ENCODE assay signal across 12 mouse cellular contexts in the genomic region with DNA sequence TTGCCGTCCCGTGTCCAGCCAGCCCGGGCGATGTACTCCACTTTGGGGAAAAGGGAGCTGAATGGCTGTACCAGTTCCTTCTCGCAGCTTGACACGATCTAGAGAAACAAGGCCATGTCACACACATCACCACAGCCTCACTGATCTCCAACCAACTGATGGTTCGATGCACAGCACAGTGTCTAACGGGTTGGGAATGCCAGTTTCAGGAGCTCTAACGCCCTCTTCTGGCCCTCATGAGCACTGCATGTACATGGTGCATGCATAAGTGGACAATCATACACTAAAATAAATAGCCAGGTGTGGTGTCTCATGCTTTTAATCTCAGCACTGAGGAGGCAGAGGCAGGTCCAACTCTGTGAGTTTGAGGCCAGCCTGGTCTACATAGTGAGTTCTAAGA. TPM values are rescaled to one million over a fixed set of nuclear protein-coding genes. Genes with fewer than 3 reads are reported as not detected.
DNase-seq lines count a peak whose midpoint lies in the region; TF ChIP-seq lines count a peak whose summit lies in the region.
"Had no signal": no experiment of that assay in that cellular context is flagged by ENCODE, and none has a peak within 500 bp of the region (broad histone marks: within the 10 kb centered on the region; RNA-seq: fewer than 3 reads in every experiment).

No protein-coding gene starts in this region.

- peak; percentile 33; the same call in 1 of the 2 replicates for TF ChIP-seq CTCF in gastrocnemius, adult 2 months (IDR thresholded peaks at IDR 0.05)
- peak; percentile 40 for TF ChIP-seq CTCF in lung, adult 2 months (IDR thresholded peaks at IDR 0.05; ENCODE audit: insufficient read depth, low read length)
- peak; percentile 66 for TF ChIP-seq CTCF in ES-Bruce4 (IDR thresholded peaks at IDR 0.05; ENCODE audit: low read depth, low read length)

- H3K27ac ChIP-seq in gastrocnemius, adult 2 months = no peak overlapping the region
- H3K27ac ChIP-seq in ES-Bruce4 (ENCODE audit: insufficient read depth, low read length) = no peak overlapping the region
- H3K27ac ChIP-seq: heart, embryonic 13.5 days; macrophage had no signal

- H3K27me3 ChIP-seq in ES-Bruce4 (ENCODE audit: control insufficient read depth, insufficient read depth, low read length, poor library complexity, severe bottlenecking) = no peaks in the 10 kb centered on the region
- H3K27me3 ChIP-seq: heart, embryonic 13.5 days had no signal

- 85% methylated on average over 9 of the region's 9 CpGs for WGBS in lung, adult 2 months

- no peaks in the 10 kb centered on the region for H3K4me1 ChIP-seq in lung, adult 2 months (ENCODE audit: control insufficient read depth, insufficient read depth, low read length)
- no peaks in the 10 kb centered on the region for H3K4me1 ChIP-seq in ES-Bruce4 (ENCODE audit: control insufficient read depth, insufficient read depth, low read length)
- H3K4me1 ChIP-seq: heart, embryonic 13.5 days had no signal

- intact Hi-C loops in gastrocnemius, adult 2 months (cut with DNase I) = no loop called here
- intact Hi-C loops in gastrocnemius, postnatal 14 days (cut with DNase I; ENCODE audit: low total_unique reads) = loop anchor here (5.0 kb wide), 1 partner anchor 47 kb away; no protein-coding TSS in a partner anchor

- no peaks in the 10 kb centered on the region for H3K9me3 ChIP-seq in ES-Bruce4 (replicated peaks; ENCODE audit: control insufficient read depth, insufficient read depth, low read length, poor library complexity, severe bottlenecking)
- H3K9me3 ChIP-seq: heart, embryonic 13.5 days had no signal

- TF ChIP-seq EP300 in ES-Bruce4 (IDR thresholded peaks at IDR 0.05; ENCODE audit: insufficient read depth, low read depth, low read length) = no peak

- no peak for DNase-seq in gastrocnemius, adult 2 months
- no peak for DNase-seq in gastrocnemius, postnatal 14 days
- no peak for DNase-seq in lung, adult 2 months
- DNase-seq in lung, postnatal 4 days = no peak
- peak; percentile 53 for DNase-seq in naive thymus-derived CD4-positive, alpha-beta T cell, adult 2 months (ENCODE audit: low read depth)
- no peak for DNase-seq in cerebellum, postnatal 4 days (ENCODE audit: low spot score in 2 of 2)
- no peak for DNase-seq in ovary, postnatal 14 days (ENCODE audit: low spot score)
- DNase-seq: embryo, embryonic 11 days; right cerebral cortex, postnatal 25 days had no signal

- H3K4me3 ChIP-seq in gastrocnemius, adult 2 months = no peak overlapping the region
- no peak overlapping the region for H3K4me3 ChIP-seq in lung, adult 2 months (replicated peaks; ENCODE audit: extremely low read depth, low read depth, low read length)
- no peak overlapping the region for H3K4me3 ChIP-seq in ES-Bruce4 (ENCODE audit: low read depth, low read length)
- H3K4me3 ChIP-seq: heart, embryonic 13.5 days had no signal

- 0 out of 2 replicates have a peak, but pooled peaks cover 8% of the 10 kb centered on the region for H3K36me3 ChIP-seq in ES-Bruce4 (ENCODE audit: control insufficient read depth, insufficient read depth, low read length, poor library complexity, severe bottlenecking)

- TF ChIP-seq POLR2A in lung, adult 2 months (IDR thresholded peaks at IDR 0.05; ENCODE audit: borderline replicate concordance, extremely low read depth, low read depth, low read length) = no peak
- TF ChIP-seq POLR2A in ES-Bruce4 (IDR thresholded peaks at IDR 0.05; ENCODE audit: insufficient read depth, low read length) = no peak

- no peak overlapping the region for H3K9ac ChIP-seq in ES-Bruce4 (ENCODE audit: low read depth, poor library complexity, severe bottlenecking)
- H3K9ac ChIP-seq: heart, embryonic 13.5 days had no signal

RNA-seq across cellular contexts. Expression of gene Mydgf, which starts 16.9 kb away (rescaled TPM):
- total RNA-seq in gastrocnemius, adult 2 months (2021) = 10 to 100 TPM; 17.0 to 17.7 TPM
- 10 to 100 TPM; 23.4 to 26.4 TPM for total RNA-seq in gastrocnemius, postnatal 14 days (2021)
- 42.4 and 48.7 TPM in 2 replicates for polyA plus RNA-seq in lung, adult 2 months (2012; rRNA removed)
- 37.4 and 48.4 TPM in 2 replicates for polyA plus RNA-seq in ES-Bruce4 (2011; ENCODE audit: insufficient read depth, insufficient read length, low read depth, missing spikeins)

RNA-seq across cellular contexts. Expression of gene Dpp9, which starts 18.1 kb away (rescaled TPM):
- total RNA-seq in gastrocnemius, adult 2 months (2021) = 10 to 100 TPM; 34.0 to 43.2 TPM
- 10 to 100 TPM; 20.8 to 22.0 TPM for total RNA-seq in gastrocnemius, postnatal 14 days (2021)
- 65.8 and 71.9 TPM in 2 replicates for polyA plus RNA-seq in lung, adult 2 months (2012; rRNA removed)
- 20.9 and 21.1 TPM in 2 replicates for polyA plus RNA-seq in ES-Bruce4 (2011; ENCODE audit: insufficient read depth, insufficient read length, low read depth, missing spikeins)

RNA-seq across cellular contexts. Expression of gene Tnfaip8l1, which starts 38.3 kb away (rescaled TPM):
- total RNA-seq in gastrocnemius, adult 2 months (2021) = under 1 TPM; 0.25 to 0.43 TPM
- total RNA-seq in gastrocnemius, postnatal 14 days (2021) = 1 to 10 TPM; 3.5 TPM
- 3.5 and 3.6 TPM in 2 replicates for polyA plus RNA-seq in lung, adult 2 months (2012; rRNA removed)
- 1.8 and 2.5 TPM in 2 replicates for polyA plus RNA-seq in ES-Bruce4 (2011; ENCODE audit: insufficient read depth, insufficient read length, low read depth, missing spikeins)

RNA-seq across cellular contexts. Expression of gene Fem1a, which starts 56.0 kb away (rescaled TPM):
- total RNA-seq in gastrocnemius, adult 2 months (2021) = 100 to 1,000 TPM; 165 to 176 TPM
- 100 to 1,000 TPM; 101 to 117 TPM for total RNA-seq in gastrocnemius, postnatal 14 days (2021)
- 28.2 and 29.4 TPM in 2 replicates for polyA plus RNA-seq in lung, adult 2 months (2012; rRNA removed)
- polyA plus RNA-seq in ES-Bruce4 (2011; ENCODE audit: insufficient read depth, insufficient read length, low read depth, missing spikeins) = 4.9 and 5.4 TPM in 2 replicates
